ENCODE assay signal across 8 mouse cellular contexts in genomic region chr11:118043293-118043907, GRCm38 (mm10). TPM values are rescaled to one million over a fixed set of nuclear protein-coding genes. Genes with fewer than 3 reads are reported as not detected.
DNase-seq lines count a peak whose midpoint lies in the region.

No protein-coding gene starts in this region.

- peak; percentile 21 to 30 for DNase-seq in cerebellum, adult 18-20 months
- DNase-seq in cerebellum, adult 8-10 months = no peak
- DNase-seq in adrenal gland, postnatal 14 days = peak; percentile 81
- peak; percentile 77 for DNase-seq in gastrocnemius, postnatal 10 days
- peak; percentile 71 for DNase-seq in kidney, adult 18-20 months
- DNase-seq in left cerebral cortex, postnatal 25 days (ENCODE audit: low spot score in 2 of 2) = peak; percentile 31 to 53
- peak; percentile 74 for DNase-seq in right cerebral cortex, adult 18-20 months
- no peak for DNase-seq in spleen, postnatal 10 days (ENCODE audit: low spot score in 2 of 2)

- intact Hi-C loops in left cerebral cortex, postnatal 25 days (cut with DNase I) = no loop called here

RNA-seq across cellular contexts. Expression of gene Pgs1, which starts 57.3 kb away (rescaled TPM):
- 32.9 and 39.2 TPM in 2 replicates for total RNA-seq in adrenal gland, postnatal 14 days (2021)
- 10 to 100 TPM; 17.8 to 21.6 TPM for total RNA-seq in gastrocnemius, postnatal 10 days (2021)
- 10 to 100 TPM; 85.6 to 88.1 TPM for total RNA-seq in left cerebral cortex, postnatal 25 days (2021)

Comparison
In these comparisons a context has a peak if more than half of its experiments do, and no peak if none do; other contexts are left out.
1. DNase-seq: peak in cerebellum, adult 18-20 months (2 of 2), adrenal gland, postnatal 14 days (single experiment), gastrocnemius, postnatal 10 days (single experiment), kidney, adult 18-20 months (single experiment), left cerebral cortex, postnatal 25 days (2 of 2) and right cerebral cortex, adult 18-20 months (single experiment); none in cerebellum, adult 8-10 months (single experiment) and spleen, postnatal 10 days (0 of 2).